Mouse (Mus musculus) embryonic facial prominence, embryonic 14.5 days (tissue): ENCODE data around the gene Ttc16. TPM values are rescaled to one million over a fixed set of nuclear protein-coding genes. Genes with fewer than 3 reads are reported as not detected.

ENCODE experiments used
- ATAC-seq: fragments of 200-750 bp; cut with Nextera tagmentation; 2 replicates; pipeline ENCODE4 v1.8.0; 2017; ENCODE audit warnings: low read depth, moderate number of reproducible peaks, moderate TSS enrichment
- DNase-seq: peaks from one replicate; pipeline ENCODE4 v3.0.0-alpha.2; 2015; ENCODE audit warnings: low spot score
- H3K27ac ChIP-seq: fragments of 300-500 bp; sonication (generic); replicated peaks from 2 replicates; pipeline ENCODE4 v1.5.1; 2014; ENCODE audit warnings: low read depth, mild to moderate bottlenecking, low read length, moderate library complexity
- H3K27me3 ChIP-seq: fragments of 300-500 bp; sonication (generic); replicated peaks from 2 replicates; pipeline ENCODE4 v1.6.1; 2014; ENCODE audit warnings: low read length; ENCODE audit not compliant: control insufficient read depth, insufficient read depth
- H3K36me3 ChIP-seq: fragments of 300-500 bp; sonication (generic); 2 replicates; pipeline ENCODE4 v1.6.1; 2014; ENCODE audit warnings: low read length, mixed read lengths; ENCODE audit not compliant: control insufficient read depth, insufficient read depth
- H3K4me1 ChIP-seq: fragments of 300-500 bp; sonication (generic); 2 replicates; pipeline ENCODE4 v1.6.1; 2014; ENCODE audit warnings: antibody characterized with exemption, low read length; ENCODE audit not compliant: control insufficient read depth, insufficient read depth
- H3K4me2 ChIP-seq: fragments of 300-500 bp; sonication (generic); 2 replicates; pipeline ENCODE4 v1.6.1; 2014; ENCODE audit warnings: low read depth, mild to moderate bottlenecking, low read length, moderate library complexity, mixed read lengths
- H3K4me3 ChIP-seq: fragments of 300-500 bp; sonication (generic); 2 replicates; pipeline ENCODE4 v1.5.1; 2014; ENCODE audit warnings: low read depth, mild to moderate bottlenecking, low read length
- H3K9ac ChIP-seq: fragments of 300-500 bp; sonication (generic); 2 replicates; pipeline ENCODE4 v1.6.1; 2014; ENCODE audit warnings: low read depth, mild to moderate bottlenecking, low read length, moderate library complexity, mixed read lengths
- H3K9me3 ChIP-seq: fragments of 300-500 bp; sonication (generic); 2 replicates; pipeline ENCODE4 v1.6.1; 2016; ENCODE audit warnings: low read length; ENCODE audit not compliant: control insufficient read depth
- WGBS: fragments of 180-500 bp; shearing (Covaris S2); extraction: QIAGEN DNeasy Blood & Tissue Kit; methylation state at CpG from one replicate; pipeline ENCODE4 v1.1.7; 2014; 5-methylcytosine and 5-hydroxymethylcytosine counted together
- polyA plus RNA-seq: library from polyadenylated mRNA; unstranded; fragments of >200 nt; fragmentation: Nextera tagmentation; extraction: Ambion mirVana; gene quantifications from 2 replicates; pipeline ENCODE4 v1.2.1, GENCODE M21; 2014

Ttc16 gene
- polyA plus RNA-seq, 1 experiment from 2014 or later = 0.85 TPM

DNA sequence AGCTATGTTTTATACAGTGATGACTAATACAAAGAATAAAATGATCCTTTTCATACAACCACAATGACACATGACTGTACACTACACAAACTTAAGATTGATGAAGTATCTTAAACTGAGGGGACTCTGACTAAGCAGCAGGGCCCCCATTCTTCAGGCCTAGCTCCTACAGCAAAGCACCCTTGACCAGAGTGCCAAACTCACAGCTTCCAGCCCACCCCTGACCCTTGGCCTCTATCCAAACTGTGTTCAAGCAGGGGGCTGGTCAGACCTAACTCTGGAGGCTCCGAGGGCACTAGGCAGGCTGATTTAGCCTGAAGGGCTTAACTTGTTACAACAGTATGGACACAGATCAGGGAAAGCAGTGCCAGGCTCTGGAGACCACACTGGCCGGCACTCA lies 13.1 kb upstream of the Ttc16 start:
- Histone ChIP-seq H3K4me2 (no peak overlapping the region), H3K9ac (no peak overlapping the region), H3K9me3 (no peaks in the 10 kb centered on the region), H3K27ac (no peak overlapping the region), H3K36me3 (peaks cover 7% of the 10 kb centered on the region; the same call in 1 of the 2 replicates), H3K27me3 (no peaks in the 10 kb centered on the region), H3K4me3 (no peak overlapping the region), H3K4me1 (no peaks in the 10 kb centered on the region)
- DNase-seq = no peak
- no peak for ATAC-seq
- WGBS = 40% methylated on average over 2 of the region's 2 CpGs

DNA sequence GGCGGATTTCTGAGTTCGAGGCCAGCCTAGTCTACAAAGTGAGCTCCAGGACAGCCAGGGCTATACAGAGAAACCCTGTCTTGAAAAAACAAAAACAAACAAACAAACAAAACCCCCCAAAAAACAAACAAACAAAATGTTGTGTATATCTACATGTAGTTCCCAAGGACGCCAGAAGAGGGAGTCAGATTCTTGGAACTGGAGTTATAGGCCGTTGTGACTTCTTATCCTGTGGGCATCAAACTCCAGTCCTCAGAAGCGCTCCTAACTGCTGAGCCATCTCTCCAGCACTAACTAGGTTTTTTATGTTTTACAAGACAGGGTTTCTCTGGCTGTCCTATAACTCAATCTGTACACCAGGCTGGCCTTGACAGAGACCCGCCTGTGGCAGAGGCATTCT lies 11.7 kb upstream of the Ttc16 start:
- DNase-seq (no peak), ATAC-seq (no peak)
- Histone ChIP-seq H3K4me1 (no peaks in the 10 kb centered on the region), H3K9me3 (no peaks in the 10 kb centered on the region), H3K9ac (no peak overlapping the region), H3K4me2 (no peak overlapping the region), H3K27ac (no peak overlapping the region), H3K4me3 (no peak overlapping the region), H3K27me3 (no peaks in the 10 kb centered on the region), H3K36me3 (peaks cover 3% of the 10 kb centered on the region; the same call in 1 of the 2 replicates)
- WGBS = 62% methylated on average over 6 of the region's 6 CpGs

- no peak within 1 kb of the TSS for H3K4me2 ChIP-seq
- ATAC-seq = no peak
Observed at GRCm38 (mm10) chr2:32784048-32784681, 8.7 kb upstream of the Ttc16 start, which contains the start of gene Cfap157. Gene Cfap157 (minus strand): TSS chr2:32784428.

GRCm38 (mm10) chr2:32781710-32782109 lies 6.3 kb upstream of the Ttc16 start:
- WGBS = 80% methylated on average over 6 of the region's 6 CpGs

More at GRCm38 (mm10) chr2:32784048-32784681, 8.7 kb upstream of the Ttc16 start, which contains the start of gene Cfap157:
- no peaks in the 10 kb centered on the region for H3K27me3 ChIP-seq
- 56% methylated on average over 4 of the region's 4 CpGs for WGBS
- H3K27ac ChIP-seq = no peak within 1 kb of the TSS; the same call in 1 of the 2 replicates
- H3K36me3 ChIP-seq = no peaks in the 10 kb centered on the region
- H3K9me3 ChIP-seq = no peaks in the 10 kb centered on the region
- DNase-seq = peak; percentile 40
- no peaks in the 10 kb centered on the region for H3K4me1 ChIP-seq
- H3K4me3 ChIP-seq = no peak within 1 kb of the TSS
- H3K9ac ChIP-seq = no peak within 1 kb of the TSS

DNA sequence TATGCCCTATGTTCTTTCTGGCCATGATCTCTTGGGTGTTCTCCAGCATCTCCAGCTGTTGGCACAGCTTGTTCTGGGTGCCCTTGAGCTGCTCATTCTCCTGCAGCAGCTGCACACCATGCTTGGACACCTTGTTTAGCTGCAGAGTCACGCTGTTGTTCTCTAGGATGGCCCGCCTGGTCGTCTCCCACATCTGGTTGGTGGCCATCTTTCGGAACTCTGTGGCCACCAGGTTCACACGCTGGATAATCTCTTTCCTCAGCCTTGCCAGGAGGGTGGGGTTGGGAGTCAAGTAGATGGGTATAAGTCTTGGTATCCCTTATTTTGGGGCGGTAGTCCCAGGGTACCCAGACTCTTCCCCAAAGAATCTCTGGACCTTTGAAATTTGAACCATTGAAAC lies 4.3 kb upstream of the Ttc16 start:
- Histone ChIP-seq H3K4me3 (no peak overlapping the region), H3K4me2 (no peak overlapping the region), H3K27ac (no peak overlapping the region), H3K27me3 (no peaks in the 10 kb centered on the region), H3K9ac (no peak overlapping the region), H3K4me1 (peaks cover 8% of the 10 kb centered on the region), H3K9me3 (no peaks in the 10 kb centered on the region), H3K36me3 (no peaks in the 10 kb centered on the region; the same call in 1 of the 2 replicates)
- DNase-seq (no peak), ATAC-seq (no peak)
- WGBS = 87% methylated on average over 6 of the region's 6 CpGs

More at GRCm38 (mm10) chr2:32781710-32782109, 6.3 kb upstream of the Ttc16 start:
- H3K27ac ChIP-seq = no peak overlapping the region
- no peak overlapping the region for H3K4me2 ChIP-seq
- no peaks in the 10 kb centered on the region for H3K4me1 ChIP-seq
- no peak overlapping the region for H3K9ac ChIP-seq
- no peak overlapping the region for H3K4me3 ChIP-seq
- DNase-seq (no peak), ATAC-seq (no peak)
- H3K9me3 ChIP-seq = no peaks in the 10 kb centered on the region
- H3K27me3 ChIP-seq = no peaks in the 10 kb centered on the region
- H3K36me3 ChIP-seq = no peaks in the 10 kb centered on the region; the same call in 1 of the 2 replicates

GRCm38 (mm10) chr2:32779131-32779530 lies 3.7 kb upstream of the Ttc16 start:
- Histone ChIP-seq H3K27ac (no peak overlapping the region), H3K4me3 (no peak overlapping the region), H3K36me3 (no peaks in the 10 kb centered on the region; the same call in 1 of the 2 replicates), H3K27me3 (no peaks in the 10 kb centered on the region), H3K4me1 (peaks cover 8% of the 10 kb centered on the region), H3K9me3 (no peaks in the 10 kb centered on the region), H3K9ac (no peak overlapping the region), H3K4me2 (no peak overlapping the region)
- DNase-seq (peak; percentile 44), ATAC-seq (no peak)
- 22% methylated on average over 8 of the region's 8 CpGs for WGBS

- WGBS = 80% methylated on average over 6 of the region's 6 CpGs
- Histone ChIP-seq H3K4me2 (no peak overlapping the region), H3K36me3 (no peaks in the 10 kb centered on the region; the same call in 1 of the 2 replicates), H3K27ac (no peak overlapping the region), H3K9me3 (no peaks in the 10 kb centered on the region), H3K9ac (no peak overlapping the region), H3K4me1 (peaks cover 8% of the 10 kb centered on the region), H3K27me3 (no peaks in the 10 kb centered on the region), H3K4me3 (no peak overlapping the region)
- ATAC-seq (no peak), DNase-seq (no peak)
Observed at GRCm38 (mm10) chr2:32778081-32778480, 2.6 kb upstream of the Ttc16 start.

GRCm38 (mm10) chr2:32776192-32776591 lies 759 bp upstream of the Ttc16 start:
- 21% methylated on average over 22 of the region's 22 CpGs for WGBS
- ATAC-seq (no peak), DNase-seq (no peak)
- no peaks in the 10 kb centered on the region; the same call in 1 of the 2 replicates for H3K36me3 ChIP-seq
- no peaks in the 10 kb centered on the region for H3K9me3 ChIP-seq
- peak overlapping the region; percentile 77 for H3K4me2 ChIP-seq
- H3K27ac ChIP-seq = no peak overlapping the region
- no peaks in the 10 kb centered on the region for H3K27me3 ChIP-seq
- peak overlapping the region; percentile 50 for H3K4me3 ChIP-seq
- H3K9ac ChIP-seq = peak overlapping the region; percentile 58
- H3K4me1 ChIP-seq = peaks cover 8% of the 10 kb centered on the region
